Mouse (Mus musculus) C2C12 (cell line): ENCODE measurements at regions not wholly inside any gene's neighbourhood (a gene's known extent, or its start where the extent isn't known, plus 50 kb on each side); places are given as distances from the start of the nearest gene placed in this dataset.

Experiments
- CEBPB ChIP-seq: IDR thresholded peaks from one replicate; pipeline ENCODE4 v1.6.1; 2011; ENCODE audit warnings: low read depth, mild to moderate bottlenecking, control low read depth, moderate library complexity
- CTCF ChIP-seq: IDR thresholded peaks from one replicate; pipeline ENCODE4 v1.5.1; 2011; ENCODE audit not compliant: control insufficient read depth, insufficient read depth, insufficient read length
- FOSL1 ChIP-seq: IDR thresholded peaks from one replicate; pipeline ENCODE4 v1.8.0; 2011; ENCODE audit warnings: mild to moderate bottlenecking, low read length; ENCODE audit not compliant: poor library complexity, insufficient read depth, severe bottlenecking
- MAX ChIP-seq: IDR thresholded peaks from one replicate; pipeline ENCODE4 v1.6.1; 2011; ENCODE audit warnings: mild to moderate bottlenecking, control low read depth
- MYOD1 ChIP-seq: IDR thresholded peaks from one replicate; pipeline ENCODE4 v1.6.1; 2011; ENCODE audit warnings: low read depth; ENCODE audit not compliant: control insufficient read depth, insufficient read length
- MYOG ChIP-seq: IDR thresholded peaks from one replicate; pipeline ENCODE4 v1.6.1; 2011; ENCODE audit not compliant: control insufficient read depth, insufficient read length; ENCODE audit errors: extremely low read depth
- USF1 ChIP-seq: IDR thresholded peaks from one replicate; pipeline ENCODE4 v1.6.1; 2011; ENCODE audit warnings: low read depth, mild to moderate bottlenecking, control low read depth, moderate library complexity

GRCm38 (mm10) chr13:92962625-92963024 is 118.1 kb downstream of the Mtx3 start:
- TF ChIP-seq CTCF (no peak), MAX (no peak), USF1 (no peak), CEBPB (no peak), MYOG (no peak), FOSL1 (no peak), MYOD1 (no peak)
